Mouse (Mus musculus) testis, adult 2 months (tissue): ENCODE data around the gene Fcer1g. TPM values are rescaled to one million over a fixed set of nuclear protein-coding genes. Genes with fewer than 3 reads are reported as not detected.
A peak's percentile ranks its signal among the peaks of the same experiment; 100 is the strongest.

Experiments used
- H3K27ac ChIP-seq: fragments of 200-500 bp; 2 replicates; pipeline ENCODE4 v1.5.1; 2012; ENCODE audit warnings: low read depth, low read length; ENCODE audit not compliant: control insufficient read depth, insufficient read depth
- H3K27me3 ChIP-seq: fragments of 200-500 bp; 2 replicates; pipeline ENCODE4 v1.6.1; 2012; ENCODE audit warnings: mild to moderate bottlenecking, low read length, moderate library complexity; ENCODE audit not compliant: control insufficient read depth, insufficient read depth
- H3K36me3 ChIP-seq: fragments of 200-500 bp; 2 replicates; pipeline ENCODE4 v1.6.1; 2012; ENCODE audit warnings: mild to moderate bottlenecking, low read length; ENCODE audit not compliant: control insufficient read depth, insufficient read depth
- H3K4me1 ChIP-seq: fragments of 200-500 bp; 2 replicates; pipeline ENCODE4 v1.6.1; 2012; ENCODE audit warnings: low read length; ENCODE audit not compliant: control insufficient read depth, insufficient read depth
- H3K4me3 ChIP-seq: fragments of 200-500 bp; 2 replicates; pipeline ENCODE4 v1.5.1; 2012; ENCODE audit warnings: low read depth, mild to moderate bottlenecking, low read length, moderate library complexity, mixed read lengths; ENCODE audit not compliant: control insufficient read depth
- CTCF ChIP-seq: fragments of 200-500 bp; IDR thresholded peaks from 2 replicates; pipeline ENCODE4 v1.5.1; 2012; ENCODE audit warnings: low read depth, mild to moderate bottlenecking, inconsistent platforms, low read length, moderate library complexity; ENCODE audit not compliant: control insufficient read depth, insufficient read depth, insufficient replicate concordance
- POLR2A ChIP-seq: fragments of 200-500 bp; IDR thresholded peaks from 2 replicates; pipeline ENCODE4 v1.6.1; 2012; ENCODE audit warnings: low read depth, mild to moderate bottlenecking, inconsistent platforms, low read length, moderate library complexity; ENCODE audit not compliant: control insufficient read depth
- polyA plus RNA-seq: library from polyadenylated mRNA; depleted of rRNA; stranded (reverse); fragments of >200 nt; gene quantifications from 2 replicates; pipeline ENCODE4 v1.2.3, GENCODE M21; 2012

The Fcer1g gene
- polyA plus RNA-seq, 1 experiment: 8.2 TPM

DNA sequence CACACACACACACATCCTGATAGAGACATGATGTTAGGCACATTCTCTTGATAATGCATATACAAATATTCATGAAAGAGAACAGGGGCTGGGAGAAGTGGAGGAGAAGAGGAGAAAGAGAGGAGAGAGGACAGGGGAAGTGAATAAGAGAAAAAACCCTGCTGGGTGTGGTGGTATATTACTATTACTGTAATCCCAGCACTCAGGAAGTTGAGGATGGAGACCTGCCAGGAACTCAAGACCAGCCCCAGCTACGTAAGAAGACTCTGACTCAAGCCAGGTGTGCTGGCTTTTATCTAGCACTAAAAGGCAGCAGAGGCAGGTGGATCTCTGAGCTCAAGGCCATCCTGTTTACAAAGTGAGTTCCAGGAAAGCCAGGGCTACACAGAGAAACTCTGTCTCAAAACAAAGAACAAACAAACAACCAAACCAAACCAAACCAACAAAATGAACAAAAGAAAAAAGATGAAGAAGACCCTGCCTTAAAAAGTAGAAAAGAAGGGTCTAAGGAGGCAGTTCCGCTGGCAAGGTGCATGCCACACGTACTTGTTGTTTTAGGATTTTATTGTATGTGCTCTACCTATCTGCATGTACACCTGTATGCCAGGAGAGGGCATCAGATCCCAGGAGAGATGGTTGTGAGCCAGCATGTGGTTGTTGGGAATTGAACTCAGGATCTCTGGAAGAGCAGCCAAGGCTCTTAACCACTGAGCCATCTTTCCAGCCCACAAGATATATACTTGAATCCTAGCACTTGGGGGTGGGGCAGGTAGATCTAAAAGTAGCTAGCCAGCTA is 29.7 kb upstream of the Fcer1g start:
- TF ChIP-seq POLR2A: no peak
- TF ChIP-seq CTCF: no peak
- Histone ChIP-seq H3K4me1 (no peaks in the 10 kb centered on the region; the same call in 1 of the 2 replicates), H3K36me3 (no peaks in the 10 kb centered on the region), H3K27me3 (no peaks in the 10 kb centered on the region), H3K27ac (no peak overlapping the region; the same call in 1 of the 2 replicates), H3K4me3 (no peak overlapping the region)

GRCm38 (mm10) chr1:171263185-171263611 is 29.0 kb upstream of the Fcer1g start:
- no peaks in the 10 kb centered on the region for H3K27me3 ChIP-seq
- H3K4me3 ChIP-seq: no peak overlapping the region
- H3K36me3 ChIP-seq: no peaks in the 10 kb centered on the region
- no peak for TF ChIP-seq POLR2A
- no peak for TF ChIP-seq CTCF
- H3K27ac ChIP-seq: 0 out of 2 replicates have a peak overlapping the region, but pooled peaks have one; percentile 78
- no peaks in the 10 kb centered on the region; the same call in 1 of the 2 replicates for H3K4me1 ChIP-seq

DNA sequence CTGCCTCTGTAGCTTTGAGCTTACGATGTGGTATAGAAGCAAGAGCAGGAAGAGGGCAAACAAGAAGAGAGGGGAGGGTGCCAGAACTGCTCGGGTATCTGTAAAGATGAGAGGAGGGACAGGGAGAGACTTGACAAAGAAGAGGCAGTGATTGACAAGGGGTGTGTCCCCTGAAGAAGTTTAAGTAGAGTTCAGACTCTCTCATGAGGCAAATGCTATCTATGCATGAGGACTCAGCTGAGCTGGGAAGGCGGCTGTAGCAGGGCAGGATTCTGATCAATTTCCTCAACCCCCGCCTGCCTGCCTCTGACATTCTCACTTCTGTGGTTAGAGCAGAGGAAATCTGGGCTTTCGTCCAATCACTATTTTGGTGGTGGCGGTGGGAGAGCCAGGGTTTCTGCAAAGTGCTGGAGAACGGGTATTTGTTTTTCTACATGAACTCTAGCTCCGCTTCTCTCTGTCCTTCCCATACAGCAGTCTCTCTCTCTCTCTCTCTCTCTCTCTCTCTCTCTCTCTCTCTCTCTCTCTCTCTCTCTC is 28.5 kb upstream of the Fcer1g start:
- no peaks in the 10 kb centered on the region for H3K36me3 ChIP-seq
- H3K27ac ChIP-seq: peak overlapping the region; percentile 78
- H3K4me3 ChIP-seq: no peak overlapping the region
- H3K27me3 ChIP-seq: no peaks in the 10 kb centered on the region
- no peaks in the 10 kb centered on the region; the same call in 1 of the 2 replicates for H3K4me1 ChIP-seq
- TF ChIP-seq POLR2A: no peak
- TF ChIP-seq CTCF: no peak

DNA sequence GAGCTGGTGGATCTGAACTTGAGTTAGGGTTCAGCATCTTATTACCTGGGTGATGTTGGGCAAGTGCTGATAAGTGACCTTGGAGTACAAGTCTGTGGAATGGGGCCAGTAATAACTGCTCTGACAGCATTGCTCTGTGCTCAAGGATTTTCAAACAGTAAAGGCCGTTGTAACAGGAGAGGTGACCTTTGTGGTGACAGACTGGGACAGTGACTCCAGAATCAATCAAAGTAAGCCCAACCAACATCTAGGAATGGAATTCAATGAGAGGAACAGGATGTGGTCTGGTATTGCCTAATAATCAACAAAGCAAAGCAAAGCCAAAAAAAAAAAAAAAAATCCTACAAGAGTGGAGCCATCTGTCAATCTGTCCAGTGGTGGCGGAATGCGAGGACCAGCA is 26.2 kb upstream of the Fcer1g start:
- Histone ChIP-seq H3K4me1 (peaks cover 5% of the 10 kb centered on the region), H3K27ac (no peak overlapping the region; the same call in 1 of the 2 replicates), H3K4me3 (no peak overlapping the region), H3K27me3 (no peaks in the 10 kb centered on the region), H3K36me3 (no peaks in the 10 kb centered on the region)
- no peak for TF ChIP-seq CTCF
- TF ChIP-seq POLR2A: no peak

DNA sequence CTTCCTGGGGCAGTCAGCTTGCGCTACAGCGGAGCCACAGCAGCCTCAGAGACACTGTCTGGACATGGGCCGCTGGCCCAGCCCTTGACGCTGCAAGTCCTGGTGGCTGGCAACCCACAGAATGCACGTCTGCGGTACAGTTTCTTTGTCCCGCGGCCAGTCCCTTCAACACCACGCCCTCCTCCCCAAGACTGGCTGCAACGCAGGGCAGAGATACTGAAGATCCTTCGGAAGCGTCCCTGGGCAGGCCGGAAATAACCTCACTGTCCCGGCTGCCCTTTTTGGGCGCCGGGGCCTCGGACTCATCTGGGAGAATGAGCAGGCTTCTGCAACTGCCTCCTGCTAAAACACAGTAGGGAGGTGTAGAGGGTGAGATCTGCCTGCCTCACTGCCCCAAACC is 24.8 kb upstream of the Fcer1g start:
- peaks cover 5% of the 10 kb centered on the region for H3K4me1 ChIP-seq
- H3K4me3 ChIP-seq: no peak overlapping the region
- TF ChIP-seq CTCF (no peak), POLR2A (no peak)
- H3K27me3 ChIP-seq: no peaks in the 10 kb centered on the region
- H3K36me3 ChIP-seq: no peaks in the 10 kb centered on the region
- no peak overlapping the region for H3K27ac ChIP-seq

DNA sequence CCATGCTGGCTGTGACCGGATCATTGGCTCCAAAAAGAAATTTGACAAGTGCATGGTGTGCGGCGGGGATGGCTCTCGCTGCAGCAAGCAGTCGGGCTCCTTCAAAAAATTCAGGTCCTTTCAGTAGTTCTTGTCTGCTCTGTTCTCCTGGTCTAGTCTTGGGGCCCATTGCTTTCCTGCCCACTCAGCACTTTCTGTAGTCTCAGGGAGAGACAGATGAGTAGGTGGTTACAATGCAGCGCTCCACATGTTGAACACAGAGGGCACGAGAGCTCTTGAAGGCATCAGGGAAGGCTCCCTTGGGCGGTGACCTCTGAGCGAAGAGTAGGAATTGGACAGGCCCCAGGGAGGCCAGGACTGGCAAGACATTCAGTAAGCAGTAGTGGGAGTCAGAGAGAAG is 23.6 kb upstream of the Fcer1g start:
- H3K27ac ChIP-seq: no peak overlapping the region
- no peaks in the 10 kb centered on the region for H3K36me3 ChIP-seq
- TF ChIP-seq CTCF: no peak
- H3K4me3 ChIP-seq: no peak overlapping the region
- H3K4me1 ChIP-seq: peaks cover 5% of the 10 kb centered on the region
- no peaks in the 10 kb centered on the region for H3K27me3 ChIP-seq

- TF ChIP-seq CTCF: no peak
- no peak for TF ChIP-seq POLR2A
- H3K4me3 ChIP-seq: no peak overlapping the region
- peaks cover 5% of the 10 kb centered on the region for H3K4me1 ChIP-seq
- no peaks in the 10 kb centered on the region for H3K27me3 ChIP-seq
- H3K27ac ChIP-seq: no peak overlapping the region
- H3K36me3 ChIP-seq: no peaks in the 10 kb centered on the region
Measured at GRCm38 (mm10) chr1:171256937-171257548, 22.9 kb upstream of the Fcer1g start.
